Mouse (Mus musculus): Measurements from ENCODE around the gene Slc16a5. TPM values are rescaled to one million over a fixed set of nuclear protein-coding genes. Genes with fewer than 3 reads are reported as not detected.

Gene Slc16a5
- polyA plus RNA-seq, 1 experiment: 0.10 TPM

GRCm38 (mm10) chr11:115515021-115515420, 52.7 kb downstream of the Slc16a5 start:
- Histone ChIP-seq H3ac (ENCODE audit: control insufficient read depth, insufficient read length) (no peak overlapping the region), H3K36me3 (ENCODE audit: control insufficient read depth, insufficient read depth) (no peaks in the 10 kb centered on the region), H3K79me2 (ENCODE audit: control insufficient read depth, insufficient read depth) (peaks cover 41% of the 10 kb centered on the region), H3K27me3 (ENCODE audit: control insufficient read depth, insufficient read depth, insufficient read length) (no peaks in the 10 kb centered on the region), H3K4me3 (peak overlapping the region; percentile 92), H3K4me2 (ENCODE audit: low read depth) (peak overlapping the region; percentile 96)
- TF ChIP-seq MYOG (IDR thresholded peaks at IDR 0.05; ENCODE audit: control insufficient read depth in 1 of 3, insufficient read depth in 1 of 3, insufficient read length in 2 of 3, low read depth in 2 of 3) (no peak), TCF12 (IDR thresholded peaks at IDR 0.05; ENCODE audit: insufficient read depth, poor library complexity, severe bottlenecking) (no peak), USF1 (IDR thresholded peaks at IDR 0.05; ENCODE audit: low read depth) (no peak), REST (IDR thresholded peaks at IDR 0.05; ENCODE audit: insufficient read depth, insufficient read length) (no peak), POLR2A (IDR thresholded peaks at IDR 0.05; ENCODE audit: insufficient read length, low read depth) (no peak), TCF3 (IDR thresholded peaks at IDR 0.05; ENCODE audit: insufficient read length, low read depth) (no peak), E2F4 (IDR thresholded peaks at IDR 0.05; ENCODE audit: insufficient read depth) (no peak), MYOD1 (IDR thresholded peaks at IDR 0.05; ENCODE audit: control insufficient read depth in 1 of 3, insufficient read length in 2 of 3, low read depth in 2 of 3) (no peak), CEBPB (IDR thresholded peaks at IDR 0.05; ENCODE audit: insufficient read depth, poor library complexity, severe bottlenecking) (no peak), POLR2AphosphoS2 (IDR thresholded peaks at IDR 0.05; ENCODE audit: insufficient read length, low read depth) (no peak), MAX (IDR thresholded peaks at IDR 0.05; ENCODE audit: low read depth) (no peak), SRF (IDR thresholded peaks at IDR 0.05; ENCODE audit: control insufficient read depth, insufficient read length, low read depth) (no peak)

GRCm38 (mm10) chr11:115516942-115517341, 54.7 kb downstream of the Slc16a5 start:
- Histone ChIP-seq H3K79me2 (ENCODE audit: control insufficient read depth, insufficient read depth) (peaks cover 21% of the 10 kb centered on the region), H3K27me3 (ENCODE audit: control insufficient read depth, insufficient read depth, insufficient read length) (no peaks in the 10 kb centered on the region), H3ac (ENCODE audit: control insufficient read depth, insufficient read length) (no peak overlapping the region), H3K4me3 (no peak overlapping the region), H3K36me3 (ENCODE audit: control insufficient read depth, insufficient read depth) (no peaks in the 10 kb centered on the region), H3K4me2 (ENCODE audit: low read depth) (peak overlapping the region; percentile 44)
- TF ChIP-seq POLR2AphosphoS2 (IDR thresholded peaks at IDR 0.05; ENCODE audit: insufficient read length, low read depth) (no peak), USF1 (IDR thresholded peaks at IDR 0.05; ENCODE audit: low read depth) (no peak), TCF12 (IDR thresholded peaks at IDR 0.05; ENCODE audit: insufficient read depth, poor library complexity, severe bottlenecking) (peak; percentile 88), MYOG (IDR thresholded peaks at IDR 0.05; ENCODE audit: control insufficient read depth in 1 of 3, insufficient read depth in 1 of 3, insufficient read length in 2 of 3, low read depth in 2 of 3) (peak in 2 of 3 experiments; percentile 61 to 96), MYOD1 (IDR thresholded peaks at IDR 0.05; ENCODE audit: control insufficient read depth in 1 of 3, insufficient read length in 2 of 3, low read depth in 2 of 3) (peak; percentile 45 to 81 (median 51)), MAX (IDR thresholded peaks at IDR 0.05; ENCODE audit: low read depth) (no peak), POLR2A (IDR thresholded peaks at IDR 0.05; ENCODE audit: insufficient read length, low read depth) (no peak)

GRCm38 (mm10) chr11:115518693-115519092, 56.4 kb downstream of the Slc16a5 start:
- H3K36me3 ChIP-seq (ENCODE audit: control insufficient read depth, insufficient read depth): peaks cover 8% of the 10 kb centered on the region
- no peaks in the 10 kb centered on the region for H3K27me3 ChIP-seq (ENCODE audit: control insufficient read depth, insufficient read depth, insufficient read length)
- H3K4me2 ChIP-seq (ENCODE audit: low read depth): no peak overlapping the region
- no peak overlapping the region for H3K4me3 ChIP-seq
- H3ac ChIP-seq (ENCODE audit: control insufficient read depth, insufficient read length): no peak overlapping the region
- peaks cover 4% of the 10 kb centered on the region for H3K79me2 ChIP-seq (ENCODE audit: control insufficient read depth, insufficient read depth)
- peak in 1 of 3 experiments; percentile 13 for TF ChIP-seq MYOD1 (IDR thresholded peaks at IDR 0.05; ENCODE audit: control insufficient read depth in 1 of 3, insufficient read length in 2 of 3, low read depth in 2 of 3)
- no peak for TF ChIP-seq REST (IDR thresholded peaks at IDR 0.05; ENCODE audit: insufficient read depth, insufficient read length)

- Histone ChIP-seq H3K4me3 (no peak overlapping the region), H3K4me2 (ENCODE audit: low read depth) (no peak overlapping the region), H3ac (ENCODE audit: control insufficient read depth, insufficient read length) (no peak overlapping the region), H3K36me3 (ENCODE audit: control insufficient read depth, insufficient read depth) (peaks cover 15% of the 10 kb centered on the region), H3K79me2 (ENCODE audit: control insufficient read depth, insufficient read depth) (no peaks in the 10 kb centered on the region), H3K27me3 (ENCODE audit: control insufficient read depth, insufficient read depth, insufficient read length) (no peaks in the 10 kb centered on the region)
- no peak for TF ChIP-seq MAX (IDR thresholded peaks at IDR 0.05; ENCODE audit: low read depth)
- no peak for TF ChIP-seq TCF12 (IDR thresholded peaks at IDR 0.05; ENCODE audit: insufficient read depth, poor library complexity, severe bottlenecking)
- TF ChIP-seq TCF3 (IDR thresholded peaks at IDR 0.05; ENCODE audit: insufficient read length, low read depth): no peak
- no peak for TF ChIP-seq MYOG (IDR thresholded peaks at IDR 0.05; ENCODE audit: control insufficient read depth in 1 of 3, insufficient read depth in 1 of 3, insufficient read length in 2 of 3, low read depth in 2 of 3)
- no peak for TF ChIP-seq POLR2A (IDR thresholded peaks at IDR 0.05; ENCODE audit: insufficient read length, low read depth)
- no peak for TF ChIP-seq POLR2AphosphoS2 (IDR thresholded peaks at IDR 0.05; ENCODE audit: insufficient read length, low read depth)
- no peak for TF ChIP-seq CEBPB (IDR thresholded peaks at IDR 0.05; ENCODE audit: insufficient read depth, poor library complexity, severe bottlenecking)
- no peak for TF ChIP-seq REST (IDR thresholded peaks at IDR 0.05; ENCODE audit: insufficient read depth, insufficient read length)
- TF ChIP-seq MYOD1 (IDR thresholded peaks at IDR 0.05; ENCODE audit: control insufficient read depth in 1 of 3, insufficient read length in 2 of 3, low read depth in 2 of 3): no peak
- no peak for TF ChIP-seq USF1 (IDR thresholded peaks at IDR 0.05; ENCODE audit: low read depth)
- TF ChIP-seq SRF (IDR thresholded peaks at IDR 0.05; ENCODE audit: control insufficient read depth, insufficient read length, low read depth): no peak
- no peak for TF ChIP-seq E2F4 (IDR thresholded peaks at IDR 0.05; ENCODE audit: insufficient read depth)
These were observed 57.3 kb downstream of the Slc16a5 start for GRCm38 (mm10) chr11:115519581-115519980.

- no peaks in the 10 kb centered on the region for H3K27me3 ChIP-seq (ENCODE audit: control insufficient read depth, insufficient read depth, insufficient read length)
- H3K4me2 ChIP-seq (ENCODE audit: low read depth): no peak overlapping the region
- H3ac ChIP-seq (ENCODE audit: control insufficient read depth, insufficient read length): no peak overlapping the region
- peak; percentile 48 for TF ChIP-seq POLR2AphosphoS2 (IDR thresholded peaks at IDR 0.05; ENCODE audit: insufficient read length, low read depth)
- TF ChIP-seq TCF12 (IDR thresholded peaks at IDR 0.05; ENCODE audit: insufficient read depth, poor library complexity, severe bottlenecking): no peak
- peaks cover 5% of the 10 kb centered on the region for H3K79me2 ChIP-seq (ENCODE audit: control insufficient read depth, insufficient read depth)
- no peak overlapping the region for H3K4me3 ChIP-seq
- peaks cover 21% of the 10 kb centered on the region for H3K36me3 ChIP-seq (ENCODE audit: control insufficient read depth, insufficient read depth)
These were observed 57.9 kb downstream of the Slc16a5 start for GRCm38 (mm10) chr11:115520218-115520617.

Measured in myocyte (in vitro differentiated cells).